Mouse (Mus musculus) heart, postnatal 0 days (tissue): Measurements from ENCODE around the gene Nrxn3. TPM values are rescaled to one million over a fixed set of nuclear protein-coding genes. Genes with fewer than 3 reads are reported as not detected.

Source experiments
- ATAC-seq: fragments of 200-750 bp; cut with Nextera tagmentation; 2 replicates; pipeline ENCODE4 v1.8.0; 2017; ENCODE audit warnings: low read depth, moderate number of reproducible peaks, moderate library complexity; ENCODE audit not compliant: insufficient read depth
- DNase-seq: peaks from one replicate; pipeline ENCODE4 v3.0.0-alpha.2; 2016; ENCODE audit warnings: low spot score
- H3K27ac ChIP-seq: fragments of 300-500 bp; sonication (generic); 2 replicates; pipeline ENCODE4 v1.5.1; 2014; ENCODE audit warnings: low read depth, mild to moderate bottlenecking
- H3K27me3 ChIP-seq: fragments of 300-500 bp; sonication (generic); 2 replicates; pipeline ENCODE4 v1.6.1; 2014; ENCODE audit warnings: low read length, mixed read lengths; ENCODE audit not compliant: control insufficient read depth, insufficient read depth
- H3K36me3 ChIP-seq: fragments of 300-500 bp; sonication (generic); replicated peaks from 2 replicates; pipeline ENCODE4 v1.6.1; 2014; ENCODE audit warnings: low read length, mixed read lengths; ENCODE audit not compliant: control insufficient read depth, insufficient read depth
- H3K4me1 ChIP-seq: fragments of 300-500 bp; sonication (generic); 2 replicates; pipeline ENCODE4 v1.6.1; 2014; ENCODE audit warnings: antibody characterized with exemption; ENCODE audit not compliant: control insufficient read depth, insufficient read depth
- H3K4me2 ChIP-seq: fragments of 300-500 bp; sonication (generic); 2 replicates; pipeline ENCODE4 v1.6.1; 2014; ENCODE audit warnings: low read depth, mild to moderate bottlenecking, low read length, moderate library complexity
- H3K4me3 ChIP-seq: fragments of 300-500 bp; sonication (generic); 2 replicates; pipeline ENCODE4 v1.5.1; 2014; ENCODE audit warnings: low read depth, low read length
- H3K9ac ChIP-seq: fragments of 300-500 bp; sonication (generic); replicated peaks from 2 replicates; pipeline ENCODE4 v1.6.1; 2014; ENCODE audit warnings: low read depth, low read length, mixed read lengths
- H3K9me3 ChIP-seq: fragments of 300-500 bp; sonication (generic); replicated peaks from 2 replicates; pipeline ENCODE4 v1.6.1; 2016; ENCODE audit warnings: low read length; ENCODE audit not compliant: control insufficient read depth
- CTCF ChIP-seq: IDR thresholded peaks from 2 replicates; pipeline ENCODE4 v1.5.1; 2016; ENCODE audit warnings: antibody characterized with exemption, control low read depth, low read depth
- EP300 ChIP-seq: IDR thresholded peaks from 2 replicates; pipeline ENCODE4 v1.6.1; 2016; ENCODE audit warnings: antibody characterized with exemption, low read depth
- WGBS: fragments of 180-500 bp; shearing (Covaris S2); extraction: QIAGEN DNeasy Blood & Tissue Kit; methylation state at CpG from one replicate; pipeline ENCODE4 v1.1.7; 2014; 5-methylcytosine and 5-hydroxymethylcytosine counted together
- polyA plus RNA-seq: library from polyadenylated mRNA; unstranded; fragments of >200 nt; fragmentation: Nextera tagmentation; extraction: Ambion mirVana; gene quantifications from 2 replicates; pipeline ENCODE4 v1.2.1, GENCODE M21; 2015
- total RNA-seq: library from RNA; depleted of rRNA; stranded (reverse); fragments of >200 nt; gene quantifications from 2 replicates; pipeline ENCODE4 v1.2.3, GENCODE M21; 2014; ENCODE audit warnings: low replicate concordance

The Nrxn3 gene
- total and polyA plus RNA-seq, 2 experiments from 2014 or later = 1.0 to 1.8 TPM

DNA sequence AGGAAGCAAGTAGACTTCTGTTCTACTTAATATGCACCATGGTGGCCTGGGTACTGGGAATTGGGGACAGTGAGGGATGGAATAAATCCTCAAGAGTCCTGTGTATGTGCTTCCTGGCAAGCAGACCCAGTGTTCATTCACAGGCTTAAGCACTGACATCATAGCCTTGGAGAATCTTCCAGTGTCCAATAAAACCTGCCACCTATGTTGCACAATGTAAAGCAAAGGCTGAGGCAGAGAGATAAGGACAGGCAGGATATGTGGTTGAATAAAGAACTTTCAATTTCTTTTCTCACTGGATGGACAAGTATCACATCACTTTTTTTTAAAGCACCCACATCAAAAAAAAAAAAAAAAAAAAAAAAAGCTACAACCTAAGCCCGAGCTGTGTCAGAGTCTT is 1240.4 kb downstream of the Nrxn3 start:
- ATAC-seq (no peak), DNase-seq (no peak)
- H3K4me1 ChIP-seq = no peaks in the 10 kb centered on the region
- no peak for TF ChIP-seq CTCF
- no peak for TF ChIP-seq EP300
- no peaks in the 10 kb centered on the region for H3K27me3 ChIP-seq
- no peak overlapping the region for H3K9ac ChIP-seq
- 65% methylated on average over 1 of the region's 1 CpGs for WGBS
- H3K27ac ChIP-seq = no peak overlapping the region
- no peaks in the 10 kb centered on the region for H3K9me3 ChIP-seq
- H3K36me3 ChIP-seq = no peaks in the 10 kb centered on the region
- no peak overlapping the region for H3K4me2 ChIP-seq
- H3K4me3 ChIP-seq = no peak overlapping the region

DNA sequence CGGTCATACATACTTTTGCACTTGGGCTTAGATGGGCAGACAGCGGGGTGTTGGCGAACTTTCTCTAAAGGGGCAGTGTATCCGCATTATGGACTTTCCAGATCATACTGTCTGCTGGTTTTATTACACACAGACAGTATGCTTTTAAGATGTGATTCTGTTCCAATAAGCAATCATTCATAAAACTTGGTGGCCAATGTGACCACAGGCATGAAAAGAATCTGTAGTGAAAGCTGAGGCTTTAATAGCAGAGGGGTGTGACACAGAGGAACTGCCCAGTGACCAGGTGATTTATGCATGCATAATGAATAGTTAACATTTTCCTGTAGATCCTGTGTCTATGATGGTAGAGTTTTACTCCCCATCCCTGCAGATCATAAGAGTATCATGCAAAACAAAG is 1254.0 kb downstream of the Nrxn3 start:
- TF ChIP-seq CTCF (no peak), EP300 (no peak)
- Histone ChIP-seq H3K36me3 (no peaks in the 10 kb centered on the region), H3K4me3 (no peak overlapping the region), H3K27ac (no peak overlapping the region), H3K4me1 (no peaks in the 10 kb centered on the region), H3K27me3 (no peaks in the 10 kb centered on the region), H3K9me3 (no peaks in the 10 kb centered on the region), H3K9ac (no peak overlapping the region), H3K4me2 (no peak overlapping the region)
- DNase-seq (no peak), ATAC-seq (no peak)
- 91% methylated on average over 4 of the region's 4 CpGs for WGBS

DNA sequence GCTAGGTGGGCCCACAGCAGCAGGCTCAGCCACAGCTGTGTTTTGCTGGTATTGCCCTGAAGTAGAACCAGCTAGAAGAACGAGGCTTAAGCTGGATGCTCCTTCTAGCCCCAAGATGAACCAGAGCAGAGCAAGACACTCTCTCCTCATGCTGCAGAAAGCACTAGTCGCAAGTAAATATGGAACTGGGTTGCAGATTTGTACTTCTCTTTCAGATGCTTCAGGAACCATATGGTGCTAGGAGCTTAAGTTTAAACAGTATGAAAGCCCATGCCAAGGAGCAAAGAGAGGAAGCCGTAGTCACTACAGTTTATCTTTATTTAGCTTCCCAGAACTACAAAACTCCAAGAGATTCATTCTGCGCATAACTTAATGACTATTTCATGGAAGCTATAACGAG is 1254.8 kb downstream of the Nrxn3 start:
- 73% methylated on average over 5 of the region's 5 CpGs for WGBS
- ATAC-seq (no peak), DNase-seq (no peak)
- Histone ChIP-seq H3K27me3 (no peaks in the 10 kb centered on the region), H3K27ac (no peak overlapping the region), H3K4me2 (no peak overlapping the region), H3K9ac (no peak overlapping the region), H3K4me1 (no peaks in the 10 kb centered on the region), H3K9me3 (no peaks in the 10 kb centered on the region), H3K36me3 (no peaks in the 10 kb centered on the region), H3K4me3 (no peak overlapping the region)
- TF ChIP-seq CTCF (no peak), EP300 (no peak)

DNA sequence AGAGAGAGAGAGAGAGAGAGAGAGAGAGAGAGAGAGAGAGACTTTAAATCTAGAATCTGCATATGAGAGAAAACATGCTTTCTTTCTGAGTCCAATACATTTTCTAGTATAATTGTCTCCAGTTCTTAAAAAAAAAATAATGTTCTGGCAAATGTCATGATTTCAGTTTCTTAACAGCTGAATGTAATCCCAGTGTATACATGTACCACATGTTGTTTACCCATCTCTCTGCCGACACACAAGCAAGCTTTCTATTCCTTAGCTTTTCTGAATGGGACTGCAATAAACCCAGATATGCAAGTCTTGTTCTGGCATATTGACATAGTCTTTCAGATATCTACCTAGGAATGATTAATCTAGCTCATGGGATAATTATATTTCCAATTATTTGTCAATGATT is 1256.5 kb downstream of the Nrxn3 start:
- DNase-seq (no peak), ATAC-seq (no peak)
- Histone ChIP-seq H3K4me1 (no peaks in the 10 kb centered on the region), H3K36me3 (no peaks in the 10 kb centered on the region), H3K9ac (no peak overlapping the region), H3K27ac (no peak overlapping the region), H3K4me2 (no peak overlapping the region), H3K27me3 (no peaks in the 10 kb centered on the region), H3K9me3 (no peaks in the 10 kb centered on the region), H3K4me3 (no peak overlapping the region)
- WGBS = 72% methylated on average over 1 of the region's 1 CpGs
- TF ChIP-seq EP300 (no peak), CTCF (no peak)

GRCm38 (mm10) chr12:89982445-89982844 is 1259.8 kb downstream of the Nrxn3 start:
- Histone ChIP-seq H3K9me3 (no peaks in the 10 kb centered on the region), H3K9ac (no peak overlapping the region), H3K4me1 (no peaks in the 10 kb centered on the region), H3K27me3 (no peaks in the 10 kb centered on the region), H3K27ac (no peak overlapping the region), H3K4me2 (no peak overlapping the region), H3K36me3 (no peaks in the 10 kb centered on the region), H3K4me3 (no peak overlapping the region)
- 67% methylated on average over 5 of the region's 5 CpGs for WGBS
- DNase-seq = no peak
- TF ChIP-seq CTCF (no peak), EP300 (no peak)
- no peak for ATAC-seq

DNA sequence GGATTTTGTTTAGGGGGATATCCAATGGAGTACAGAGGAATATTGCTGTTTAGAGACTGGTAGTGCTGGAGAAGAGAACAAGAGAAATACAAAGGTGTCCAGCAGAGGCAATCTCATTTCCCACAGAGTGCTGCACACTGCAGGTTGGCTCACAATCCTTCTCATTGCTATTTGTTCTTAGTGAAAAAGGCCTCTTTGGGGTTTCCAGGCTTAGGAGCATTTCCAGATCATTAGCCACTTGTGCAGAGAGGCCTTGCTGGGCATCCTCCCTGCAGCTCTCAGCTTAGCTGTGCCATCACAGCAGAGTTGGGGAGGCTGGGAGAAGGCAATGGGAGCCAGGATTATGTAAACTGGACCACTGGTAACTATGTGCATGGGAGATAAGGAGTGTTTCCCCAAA is 1260.7 kb downstream of the Nrxn3 start:
- H3K27ac ChIP-seq = no peak overlapping the region
- no peaks in the 10 kb centered on the region for H3K4me1 ChIP-seq
- ATAC-seq (no peak), DNase-seq (no peak)
- no peak overlapping the region for H3K4me3 ChIP-seq
- TF ChIP-seq EP300 (no peak), CTCF (no peak)
- no peak overlapping the region for H3K9ac ChIP-seq
- no peaks in the 10 kb centered on the region for H3K36me3 ChIP-seq
- no peaks in the 10 kb centered on the region for H3K27me3 ChIP-seq
- no peak overlapping the region for H3K4me2 ChIP-seq
- H3K9me3 ChIP-seq = no peaks in the 10 kb centered on the region
